Mouse (Mus musculus) cortical plate, adult 2 months (tissue): ENCODE data around the gene Zdhhc14.

ENCODE experiments used
- CTCF ChIP-seq: fragments of 200-500 bp; IDR thresholded peaks from 2 replicates; pipeline ENCODE4 v1.5.1; 2011; ENCODE audit warnings: mild to moderate bottlenecking, control low read depth, low read length; ENCODE audit not compliant: insufficient read depth; ENCODE audit errors: extremely low read depth
- POLR2A ChIP-seq: fragments of 200-500 bp; IDR thresholded peaks from 2 replicates; pipeline ENCODE4 v1.6.1; 2011; ENCODE audit warnings: mild to moderate bottlenecking, low read length, control low read depth; ENCODE audit not compliant: insufficient read depth; ENCODE audit errors: extremely low read depth

GRCm38 (mm10) chr17:5751066-5751465, 258.7 kb downstream of the Zdhhc14 start:
- TF ChIP-seq POLR2A: no peak
- no peak for TF ChIP-seq CTCF
